In genomic region chr15:7134454-7135052, GRCm38 (mm10) we compare ENCODE assay signal across 8 mouse cellular contexts. TPM values are rescaled to one million over a fixed set of nuclear protein-coding genes. Genes with fewer than 3 reads are reported as not detected.
DNase-seq lines count a peak whose midpoint lies in the region.

No protein-coding gene starts in this region.

- peak; percentile 25 for DNase-seq in adrenal gland, adult 2 months
- DNase-seq in adrenal gland, postnatal 25 days: no peak
- DNase-seq in layer of hippocampus, adult 11-12 months (ENCODE audit: low spot score): peak; percentile 59
- DNase-seq in layer of hippocampus, adult 9-11 months: no peak
- DNase-seq in brain, adult 2 months (ENCODE audit: low read depth, low spot score): peak; percentile 65
- peak; percentile 82 for DNase-seq in lung, postnatal 36 days
- no peak for DNase-seq in urinary bladder, postnatal 14 days (ENCODE audit: low spot score)
- DNase-seq in urinary bladder, postnatal 36 days (ENCODE audit: low spot score in 2 of 2): no peak

RNA-seq across cellular contexts. Expression of gene Lifr, which starts 44.1 kb away (rescaled TPM):
- total RNA-seq in adrenal gland, adult 2 months (2021): 10 to 100 TPM; 31.3 to 52.2 TPM
- 18.5 and 28.6 TPM in 2 replicates for polyA plus RNA-seq in adrenal gland, adult 2 months (2012; rRNA removed)
- total RNA-seq in adrenal gland, postnatal 25 days (2021): 29.3 and 33.2 TPM in 2 replicates

Comparison
In these comparisons a context has a peak if more than half of its experiments do, and no peak if none do; other contexts are left out.
1. DNase-seq: peak in adrenal gland, adult 2 months (single experiment), layer of hippocampus, adult 11-12 months (single experiment), brain, adult 2 months (single experiment) and lung, postnatal 36 days (single experiment); none in adrenal gland, postnatal 25 days (single experiment), layer of hippocampus, adult 9-11 months (single experiment), urinary bladder, postnatal 14 days (single experiment) and urinary bladder, postnatal 36 days (0 of 2).